Mouse (Mus musculus) T-helper 2 cell (primary cell): ENCODE measurements around the gene Tnrc6b.
"Not testable (repeated sequence)": the region's sequence is repeated elsewhere in the genome, so short reads cannot be mapped to it uniquely, and the experiment has no call there.

Experiments
- in situ Hi-C: fragments of 300-600 bp; cut with MboI, MseI; formaldehyde crosslinking; loops from one replicate; pipeline ENCODE4 v1.15.1; 2025; ENCODE audit warnings: high pct_unique_total_duplicates

Tnrc6b gene

GRCm38 (mm10) chr15:80839653-80840420 lies 128.7 kb downstream of the Tnrc6b start:
- in situ Hi-C loops: no loop called here

- in situ Hi-C loops: no loop called here
Observed at GRCm38 (mm10) chr15:80844262-80844661, 133.1 kb downstream of the Tnrc6b start.

- in situ Hi-C loops: no loop called here
Observed at GRCm38 (mm10) chr15:80844926-80845325, 133.8 kb downstream of the Tnrc6b start.

- in situ Hi-C loops: no loop called here
Observed at GRCm38 (mm10) chr15:80850004-80850403, 138.9 kb downstream of the Tnrc6b start.

- in situ Hi-C loops: no loop called here
Observed at GRCm38 (mm10) chr15:80850682-80851475, 139.8 kb downstream of the Tnrc6b start.

GRCm38 (mm10) chr15:80852122-80852521 lies 141.0 kb downstream of the Tnrc6b start:
- in situ Hi-C loops: no loop called here

- in situ Hi-C loops: not testable (repeated sequence)
Observed at GRCm38 (mm10) chr15:80852527-80852926, 141.4 kb downstream of the Tnrc6b start.

GRCm38 (mm10) chr15:80859366-80859765 lies 148.3 kb downstream of the Tnrc6b start:
- in situ Hi-C loops: no loop called here

- in situ Hi-C loops: no loop called here
Observed at GRCm38 (mm10) chr15:80861302-80861701, 150.2 kb downstream of the Tnrc6b start.

GRCm38 (mm10) chr15:80862027-80862426 lies 150.9 kb downstream of the Tnrc6b start:
- in situ Hi-C loops: no loop called here

GRCm38 (mm10) chr15:80868603-80869002 lies 157.5 kb downstream of the Tnrc6b start:
- in situ Hi-C loops: not testable (repeated sequence)

GRCm38 (mm10) chr15:80874726-80875125 lies 163.6 kb downstream of the Tnrc6b start:
- in situ Hi-C loops: loop anchor here (5.0 kb wide), 1 partner anchor 63 kb away; no protein-coding TSS in a partner anchor

- in situ Hi-C loops: no loop called here
Observed at GRCm38 (mm10) chr15:80876231-80876630, 165.1 kb downstream of the Tnrc6b start.

- in situ Hi-C loops: no loop called here
Observed at GRCm38 (mm10) chr15:80884095-80884494, 173.0 kb downstream of the Tnrc6b start.

- in situ Hi-C loops: no loop called here
Observed at GRCm38 (mm10) chr15:80886361-80887156, 175.4 kb downstream of the Tnrc6b start.

- in situ Hi-C loops: no loop called here
Observed at GRCm38 (mm10) chr15:80892341-80892740, 181.2 kb downstream of the Tnrc6b start.

GRCm38 (mm10) chr15:80896741-80897140 lies 185.6 kb downstream of the Tnrc6b start:
- in situ Hi-C loops: no loop called here

- in situ Hi-C loops: no loop called here
Observed at GRCm38 (mm10) chr15:80897911-80898310, 186.8 kb downstream of the Tnrc6b start.

GRCm38 (mm10) chr15:80899806-80900205 lies 188.7 kb downstream of the Tnrc6b start:
- in situ Hi-C loops: no loop called here

- in situ Hi-C loops: no loop called here
Observed at GRCm38 (mm10) chr15:80901806-80902513, 190.8 kb downstream of the Tnrc6b start.

- in situ Hi-C loops: not testable (repeated sequence)
Observed at GRCm38 (mm10) chr15:80904776-80905175, 193.7 kb downstream of the Tnrc6b start.
